In genomic region chr1:164959787-164960385, GRCm38 (mm10) we compare ENCODE assay signal across 16 mouse cellular contexts. TPM values are rescaled to one million over a fixed set of nuclear protein-coding genes. Genes with fewer than 3 reads are reported as not detected.
DNase-seq lines count a peak whose midpoint lies in the region; ATAC-seq lines count a peak whose summit lies in the region.
"Had no signal": no experiment of that assay in that cellular context is flagged by ENCODE, and none has a peak within 500 bp of the region (broad histone marks: within the 10 kb centered on the region; RNA-seq: fewer than 3 reads in every experiment).

No protein-coding gene starts in this region.

- WGBS in liver, embryonic 15.5 days (ENCODE audit: insufficient replicate concordance): 17% methylated on average over 11 of the region's 11 CpGs
- WGBS in heart, embryonic 10.5 days: 69% methylated on average over 11 of the region's 11 CpGs

- no peaks in the 10 kb centered on the region for H3K36me3 ChIP-seq in liver, embryonic 15.5 days (replicated peaks)
- no peaks in the 10 kb centered on the region for H3K36me3 ChIP-seq in heart, embryonic 10.5 days
- H3K36me3 ChIP-seq: heart, embryonic 12.5 days; liver, embryonic 13.5 days; midbrain, embryonic 12.5 days; stomach, embryonic 15.5 days had no signal

- H3K4me3 ChIP-seq in liver, embryonic 15.5 days (replicated peaks): no peak overlapping the region
- no peak overlapping the region for H3K4me3 ChIP-seq in heart, embryonic 10.5 days
- H3K4me3 ChIP-seq: heart, embryonic 12.5 days; liver, embryonic 13.5 days; midbrain, embryonic 12.5 days; stomach, embryonic 15.5 days had no signal

- H3K4me2 ChIP-seq in liver, embryonic 15.5 days: peak overlapping the region; percentile 15; the same call in 1 of the 2 replicates
- H3K4me2 ChIP-seq: heart, embryonic 12.5 days; liver, embryonic 13.5 days; midbrain, embryonic 12.5 days; stomach, embryonic 15.5 days had no signal

- no peaks in the 10 kb centered on the region for H3K4me1 ChIP-seq in liver, embryonic 15.5 days (replicated peaks)
- peaks cover 9% of the 10 kb centered on the region; the same call in 1 of the 2 replicates for H3K4me1 ChIP-seq in heart, embryonic 10.5 days
- H3K4me1 ChIP-seq: liver, embryonic 13.5 days had no signal

- H3K27ac ChIP-seq in liver, embryonic 15.5 days (replicated peaks): no peak overlapping the region
- no peak overlapping the region for H3K27ac ChIP-seq in heart, embryonic 10.5 days
- H3K27ac ChIP-seq: liver, embryonic 13.5 days; midbrain, embryonic 12.5 days; stomach, embryonic 15.5 days had no signal

- no peak for ATAC-seq in liver, embryonic 15.5 days (ENCODE audit: insufficient read depth)
- peak; percentile 84 for ATAC-seq in CD4-positive, CD25-positive, alpha-beta regulatory T cell, adult 4 months
- ATAC-seq in megakaryocyte, adult 5-6 weeks (ENCODE audit: poor library complexity, severe bottlenecking): peak; percentile 75
- ATAC-seq: hindbrain, embryonic 16.5 days had no signal

- no peak overlapping the region for H3K9ac ChIP-seq in liver, embryonic 15.5 days
- H3K9ac ChIP-seq: heart, embryonic 12.5 days; liver, embryonic 13.5 days; midbrain, embryonic 12.5 days; stomach, embryonic 15.5 days had no signal

- DNase-seq in liver: no peak
- DNase-seq in thymus, postnatal 0 days (ENCODE audit: low spot score): peak; percentile 71
- DNase-seq in heart, embryonic 10.5 days (ENCODE audit: low spot score): no peak
- DNase-seq in right cerebral cortex, postnatal 14 days: no peak
- no peak for DNase-seq in layer of hippocampus, adult 9-10 months (ENCODE audit: low spot score)
- DNase-seq: cerebellum, postnatal 25 days; kidney, postnatal 25 days; liver, embryonic 13.5 days had no signal

- H3K9me3 ChIP-seq in liver, embryonic 15.5 days (replicated peaks): no peaks in the 10 kb centered on the region
- no peaks in the 10 kb centered on the region for H3K9me3 ChIP-seq in heart, embryonic 10.5 days
- H3K9me3 ChIP-seq: heart, embryonic 12.5 days; liver, embryonic 13.5 days; midbrain, embryonic 12.5 days; stomach, embryonic 15.5 days had no signal

- no peaks in the 10 kb centered on the region for H3K27me3 ChIP-seq in liver, embryonic 15.5 days
- no peaks in the 10 kb centered on the region for H3K27me3 ChIP-seq in heart, embryonic 10.5 days (ENCODE audit: insufficient read depth, poor library complexity, severe bottlenecking)
- H3K27me3 ChIP-seq: heart, embryonic 12.5 days; liver, embryonic 13.5 days; stomach, embryonic 15.5 days had no signal

RNA-seq across cellular contexts. Expression of gene Xcl1, which starts 24.6 kb away (rescaled TPM):
- not detected in 2 replicates for polyA plus RNA-seq in liver, embryonic 15.5 days (2015; fragmentation: Nextera tagmentation; extraction: Ambion mirVana)
- 1 to 10 TPM; 4.4 to 8.0 TPM for polyA plus RNA-seq in CD4-positive, CD25-positive, alpha-beta regulatory T cell, adult 4 months (2017; shearing (Covaris generic))
- 4.5 and 12.4 TPM in 2 replicates for total RNA-seq in megakaryocyte, adult 5-6 weeks (2015)
- total RNA-seq in megakaryocyte, adult 5-6 weeks (2017): 13.4 and 13.8 TPM in 2 replicates
- 26.4 and 28.4 TPM in 2 replicates for polyA plus RNA-seq in thymus, postnatal 0 days (2015; fragmentation: Nextera tagmentation; extraction: Ambion mirVana)
- not detected in 2 replicates for polyA plus RNA-seq in heart, embryonic 10.5 days (2016; fragmentation: Nextera tagmentation; extraction: Ambion mirVana)
- total RNA-seq: left cerebral cortex, adult 8-10 months had no signal
- polyA plus RNA-seq: heart, embryonic 12.5 days; hindbrain, embryonic 16.5 days; liver, embryonic 13.5 days; midbrain, embryonic 12.5 days; stomach, embryonic 15.5 days had no signal
